Mouse (Mus musculus): ENCODE measurements around the gene Tmcc3. TPM values are rescaled to one million over a fixed set of nuclear protein-coding genes. Genes with fewer than 3 reads are reported as not detected.

Tmcc3 gene
- total RNA-seq, 4 experiments from 2014 or later = 28.1 to 32.2 (median 29.6) TPM

DNA sequence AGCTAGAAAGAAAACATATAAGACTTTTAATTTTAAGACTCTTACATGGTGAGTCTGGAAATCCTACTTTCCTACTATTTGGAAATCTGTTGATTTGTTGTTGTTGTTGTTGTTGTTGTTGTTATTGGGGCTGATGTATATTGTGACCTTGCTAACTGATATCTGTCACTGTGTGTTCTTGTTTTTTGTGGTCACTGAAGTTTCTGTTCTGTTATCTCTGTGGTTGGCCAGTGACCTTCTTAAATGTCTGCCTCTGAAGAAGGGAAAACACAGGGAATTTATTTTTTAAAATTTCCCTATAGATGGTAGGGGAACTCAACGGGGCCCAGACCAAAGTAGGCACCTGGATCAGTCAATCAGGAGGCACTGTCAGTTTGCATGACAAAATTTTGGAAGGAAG is 48.9 kb downstream of the Tmcc3 start:
- DNase-seq (ENCODE audit: low spot score) = no peak

DNA sequence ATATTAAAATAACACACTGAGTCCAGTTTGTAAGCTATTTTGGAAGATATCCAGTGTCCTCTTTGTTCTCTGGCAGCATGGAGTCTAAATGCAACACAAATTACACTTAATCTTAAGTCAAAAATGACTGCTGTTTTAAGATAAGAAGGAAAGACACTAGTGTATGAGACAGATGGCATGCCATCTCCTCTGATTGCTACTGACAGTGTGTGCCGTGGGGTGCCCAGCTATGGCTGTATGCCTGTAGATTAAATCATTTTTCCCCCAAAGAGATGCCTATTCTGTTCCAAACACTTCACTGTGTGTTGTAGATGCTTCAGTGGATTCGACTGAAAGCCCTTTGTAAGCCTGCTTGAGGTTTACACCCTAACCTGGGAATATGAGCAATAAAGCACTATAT is 59.5 kb downstream of the Tmcc3 start:
- DNase-seq (ENCODE audit: low spot score) = no peak

DNA sequence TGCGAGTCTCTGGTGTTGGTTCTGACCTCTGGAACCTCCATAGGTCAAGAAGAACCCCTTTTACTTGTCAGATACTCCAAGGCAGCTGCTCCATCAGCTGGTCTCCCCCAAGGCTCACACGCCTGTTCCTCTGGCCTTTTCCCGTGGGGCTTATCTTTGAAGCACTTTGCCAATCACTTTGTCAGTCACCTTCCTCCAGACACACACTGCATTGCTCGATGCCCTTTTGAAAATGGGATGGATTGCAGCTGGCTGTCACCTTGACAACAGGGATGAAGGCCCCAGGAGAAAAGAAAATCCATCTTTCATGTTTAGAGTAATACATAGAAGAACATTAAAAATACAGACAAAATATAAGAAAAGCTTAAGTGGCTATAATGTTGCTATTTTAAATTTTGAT is 65.2 kb downstream of the Tmcc3 start:
- no peak for DNase-seq (ENCODE audit: low spot score)

DNA sequence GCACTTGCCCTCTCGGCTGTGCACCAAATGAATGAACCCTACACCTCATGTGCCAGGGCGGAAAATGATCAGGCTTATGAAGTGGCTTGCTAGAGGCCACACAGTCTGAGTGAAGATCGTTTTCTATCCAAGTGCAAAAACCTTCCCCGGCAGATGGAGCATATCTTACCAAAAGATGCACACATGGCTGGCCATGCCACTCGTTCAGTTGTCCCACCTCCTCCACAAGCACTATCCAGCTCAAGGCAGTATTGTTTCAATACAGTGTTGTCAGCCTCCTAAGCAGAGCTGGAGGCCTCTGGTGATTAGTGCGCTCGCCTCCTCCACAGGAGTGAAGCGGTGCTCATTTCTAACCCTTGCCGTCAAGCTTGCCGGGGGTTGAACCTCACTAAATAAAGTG is 66.1 kb downstream of the Tmcc3 start:
- no peak for DNase-seq (ENCODE audit: low spot score)

DNA sequence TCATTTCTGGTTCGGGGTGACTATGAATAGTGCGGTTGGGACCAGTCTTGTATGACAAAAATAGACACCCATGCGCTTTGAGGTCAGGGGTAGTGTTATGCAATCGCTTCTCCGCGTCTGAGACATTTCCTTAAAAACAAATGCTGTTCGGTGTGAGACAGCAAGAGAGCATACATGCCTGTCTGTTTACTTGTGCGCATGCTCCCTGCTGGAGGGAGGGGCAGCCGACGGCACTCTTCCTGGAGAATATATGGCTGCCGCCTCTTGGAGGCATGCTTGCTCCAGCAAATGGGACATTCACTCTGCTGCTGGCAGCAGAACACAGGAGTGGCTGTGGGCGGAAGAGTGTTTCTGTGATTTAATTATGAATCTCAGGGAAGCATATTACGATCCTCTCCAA is 66.6 kb downstream of the Tmcc3 start:
- DNase-seq (ENCODE audit: low spot score) = peak; percentile 87

DNA sequence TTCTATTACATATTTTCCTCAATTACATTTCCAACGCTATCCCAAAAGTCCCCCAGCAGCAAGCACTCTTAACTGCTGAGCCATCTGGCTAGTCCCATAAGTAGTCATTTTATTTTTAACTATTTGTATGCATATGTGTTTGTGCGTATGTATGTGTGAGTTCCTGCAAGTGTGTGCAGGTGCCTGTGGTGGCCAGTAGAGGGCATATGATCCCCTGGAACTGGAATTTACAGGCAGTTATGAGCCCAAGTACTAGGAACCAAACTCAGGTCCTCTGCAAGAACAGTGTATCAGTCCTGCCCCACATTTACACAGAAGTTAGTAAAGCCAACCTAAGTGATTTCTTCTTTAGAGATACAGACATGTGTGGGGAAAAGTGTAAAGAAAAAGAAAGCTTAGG is 68.3 kb downstream of the Tmcc3 start:
- DNase-seq (ENCODE audit: low spot score) = no peak

DNA sequence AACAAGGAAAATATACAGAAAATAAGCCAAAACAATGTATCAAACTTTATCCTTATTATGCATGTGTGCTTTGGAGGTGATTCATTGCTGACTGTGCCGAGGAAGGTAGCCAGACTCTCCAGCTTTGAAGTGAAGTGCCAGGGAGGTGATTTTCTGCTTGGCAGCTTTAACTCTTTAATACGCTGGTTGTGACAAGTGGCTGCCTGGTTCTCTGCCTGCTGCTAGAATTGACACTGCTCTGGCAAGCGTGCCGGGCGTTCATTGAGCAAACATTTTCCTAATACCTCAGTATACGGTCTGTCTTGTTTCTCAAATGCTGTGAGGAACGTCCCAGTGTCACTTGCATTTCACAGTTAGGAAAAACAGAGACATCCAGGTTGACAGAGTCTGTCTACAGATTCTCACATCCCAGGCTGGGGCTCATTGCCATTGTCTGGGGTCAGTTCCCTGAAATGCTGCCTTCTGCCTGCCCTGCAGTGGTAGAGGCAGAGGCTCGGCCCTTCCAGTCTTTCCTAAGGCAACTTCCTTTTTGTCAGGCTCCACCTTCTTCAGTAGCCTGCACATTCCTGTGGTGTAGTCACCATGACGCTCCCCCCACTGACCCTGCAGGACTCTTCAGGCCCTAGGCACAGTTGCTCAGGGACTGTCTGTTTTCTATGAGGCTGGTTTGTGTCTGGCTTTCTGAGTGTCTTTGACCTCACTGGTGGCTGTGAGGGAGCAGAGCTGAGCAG is 69.1 kb downstream of the Tmcc3 start:
- DNase-seq (ENCODE audit: low spot score) = no peak

DNA sequence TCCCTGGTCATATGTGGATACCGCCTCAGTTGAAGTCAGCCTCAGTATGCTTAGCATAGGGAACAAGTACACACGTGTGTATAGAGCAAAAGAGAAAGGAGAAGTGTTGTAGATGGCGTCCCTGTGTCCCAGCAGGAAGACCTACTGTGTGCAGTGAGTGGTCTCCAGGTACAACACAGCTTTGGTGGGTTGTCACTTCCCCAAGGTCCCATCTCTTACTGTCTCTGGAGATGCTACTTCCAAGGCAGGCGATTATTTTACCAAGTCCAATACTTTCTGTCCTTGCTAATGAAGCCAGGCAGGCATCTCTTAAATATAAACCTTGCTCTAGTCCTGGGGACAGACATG is 69.6 kb downstream of the Tmcc3 start:
- DNase-seq (ENCODE audit: low spot score) = no peak

DNA sequence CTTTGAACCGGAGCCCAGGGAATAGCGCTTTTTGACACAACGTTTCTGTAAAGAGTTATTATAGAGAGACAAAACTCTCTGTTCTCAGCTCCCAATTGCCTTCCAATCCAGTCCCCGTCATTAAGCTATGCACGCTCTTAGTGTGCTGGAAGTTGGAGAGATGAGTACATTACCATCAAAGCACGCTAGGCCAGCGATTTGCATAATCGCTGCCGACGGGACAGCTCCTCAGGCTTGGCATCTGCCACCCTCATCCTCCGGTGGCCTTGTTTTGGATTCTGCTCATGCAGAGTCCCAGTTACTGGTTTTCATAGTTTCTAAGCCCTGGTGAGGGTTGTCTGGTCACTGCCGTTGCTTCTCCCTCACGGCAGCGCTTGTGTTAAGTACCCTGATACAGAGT is 70.9 kb downstream of the Tmcc3 start:
- no peak for DNase-seq (ENCODE audit: low spot score)

DNA sequence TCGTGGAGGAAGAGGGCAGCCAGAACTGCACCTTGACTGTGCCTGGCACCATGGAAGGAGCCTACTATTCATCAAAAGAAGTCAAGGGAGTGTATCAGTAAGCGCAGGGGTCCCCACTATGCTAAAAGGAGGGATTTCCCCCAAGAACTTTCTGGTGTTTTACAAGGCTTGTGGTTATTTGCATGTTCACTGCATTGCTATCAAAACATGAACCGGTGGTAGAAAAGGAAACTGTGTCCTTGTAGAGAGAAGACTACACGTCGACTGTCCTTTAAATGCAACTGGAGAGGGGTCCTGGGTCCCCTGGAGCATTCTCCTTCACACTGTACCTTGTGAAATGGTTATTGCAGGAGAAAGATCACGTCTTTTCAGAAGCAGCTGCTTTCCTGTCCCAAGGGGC is 71.8 kb downstream of the Tmcc3 start:
- DNase-seq (ENCODE audit: low spot score) = no peak

DNA sequence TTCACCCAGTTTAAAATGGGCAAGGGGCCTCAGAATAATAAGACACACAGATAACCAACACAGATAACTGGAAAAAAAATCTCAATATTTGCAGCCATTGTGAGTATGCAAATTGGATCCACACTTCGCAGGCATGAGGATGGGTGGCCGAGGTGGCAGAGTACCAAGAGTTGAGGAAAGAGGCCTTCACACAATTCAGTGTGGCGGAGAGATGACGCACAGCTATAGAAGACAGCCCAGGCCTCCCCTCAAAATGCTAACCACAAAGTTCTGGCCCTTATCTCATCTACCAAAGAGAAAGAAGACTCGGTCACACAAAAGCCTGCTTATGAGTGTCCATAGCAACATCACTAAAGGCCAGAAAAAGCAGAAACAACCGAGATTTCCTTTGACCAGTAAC is 77.5 kb downstream of the Tmcc3 start:
- no peak for DNase-seq (ENCODE audit: low spot score)

DNA sequence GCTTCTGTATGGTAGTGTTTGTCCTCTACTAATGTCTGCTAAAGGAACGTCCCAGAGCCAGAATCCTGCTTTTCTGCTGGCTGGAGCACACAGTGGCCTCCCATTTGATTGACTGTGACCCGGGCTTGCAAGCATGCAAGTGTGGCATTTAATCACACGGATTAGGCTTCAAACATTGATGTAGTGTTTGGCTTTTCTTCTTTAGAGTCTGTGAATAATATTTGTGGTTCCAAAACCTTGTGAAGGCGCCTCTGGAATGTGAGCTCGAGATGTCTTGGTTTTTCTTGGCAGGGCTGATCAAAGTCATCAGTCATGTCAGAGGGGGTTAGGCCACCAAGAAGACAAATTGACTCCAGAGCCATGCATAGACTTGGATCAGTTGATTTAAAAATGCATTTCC is 79.3 kb downstream of the Tmcc3 start:
- DNase-seq (ENCODE audit: low spot score) = no peak

DNA sequence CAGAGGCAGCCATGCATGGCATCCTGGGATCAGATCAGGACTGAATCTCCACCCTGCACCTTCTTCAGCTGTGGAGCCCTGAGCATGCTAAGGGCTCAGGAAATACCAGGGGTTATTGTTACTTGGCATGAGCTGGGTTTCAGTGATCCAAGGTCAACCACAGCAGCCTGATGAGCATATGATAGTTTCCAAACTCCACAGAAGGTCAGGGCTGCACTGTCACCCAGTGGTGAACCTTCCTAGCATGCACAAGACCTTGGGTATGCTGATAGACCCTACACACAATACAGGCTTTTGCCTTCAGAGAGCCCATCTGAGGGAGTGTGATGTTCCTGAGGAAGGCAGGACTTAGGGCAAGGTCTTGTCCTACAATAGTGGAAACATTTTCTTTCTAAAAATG is 82.5 kb downstream of the Tmcc3 start:
- DNase-seq (ENCODE audit: low spot score) = no peak

DNA sequence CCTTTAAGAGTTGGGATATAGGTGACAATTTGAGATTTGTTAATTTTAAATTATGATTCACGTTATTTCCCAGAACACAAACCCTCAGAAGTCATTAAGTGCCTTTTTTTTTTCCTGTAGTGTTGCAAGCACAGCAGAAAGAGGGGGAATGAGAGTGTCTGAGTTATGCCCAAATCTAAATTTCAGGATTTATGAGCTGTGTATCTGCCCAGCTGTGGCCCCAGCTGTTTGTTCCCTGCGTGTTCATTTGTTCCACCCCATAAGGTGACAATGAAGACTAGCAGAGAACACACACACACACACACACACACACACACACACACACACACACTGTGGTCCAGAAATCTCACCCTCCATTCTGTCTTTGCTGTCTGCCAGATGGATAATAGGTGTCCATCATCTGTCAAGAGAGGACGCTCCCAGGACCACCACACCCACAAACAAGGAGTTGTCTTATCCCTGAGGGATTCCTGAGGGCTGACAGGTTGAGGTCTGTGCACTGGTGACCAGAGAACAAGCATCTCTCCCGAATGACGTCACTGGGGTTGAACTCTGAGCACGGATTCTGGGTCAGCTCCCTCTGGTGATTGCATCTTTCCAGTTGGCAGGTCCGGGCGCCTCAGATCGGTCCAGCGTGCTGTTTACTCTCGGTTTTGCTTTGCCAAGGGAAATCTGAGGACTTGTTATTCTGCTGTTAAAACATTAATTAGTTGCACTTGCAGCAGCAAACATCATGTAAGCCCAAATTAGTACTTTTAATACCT is 86.3 kb downstream of the Tmcc3 start:
- DNase-seq (ENCODE audit: low spot score) = peak; percentile 53

DNA sequence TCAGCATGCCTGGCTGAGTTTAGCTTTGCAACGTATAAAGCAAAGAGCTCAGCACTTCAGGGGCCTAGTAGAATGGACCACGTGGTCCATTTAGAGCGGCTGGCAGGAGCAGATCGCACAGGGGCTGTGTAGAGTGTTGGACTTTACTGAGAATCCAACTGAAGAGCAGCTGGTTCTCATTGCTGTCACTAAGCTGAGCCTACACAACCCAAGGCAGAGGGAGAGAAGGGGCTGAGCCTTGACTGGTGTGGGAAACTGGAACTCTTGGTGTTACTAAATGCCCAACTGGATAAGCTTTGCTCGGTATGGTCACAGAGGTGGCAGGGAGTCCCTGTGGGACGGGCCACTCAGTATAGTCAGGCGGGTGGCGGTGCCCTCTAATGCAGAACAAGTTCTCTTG is 89.1 kb downstream of the Tmcc3 start:
- DNase-seq (ENCODE audit: low spot score) = no peak

DNA sequence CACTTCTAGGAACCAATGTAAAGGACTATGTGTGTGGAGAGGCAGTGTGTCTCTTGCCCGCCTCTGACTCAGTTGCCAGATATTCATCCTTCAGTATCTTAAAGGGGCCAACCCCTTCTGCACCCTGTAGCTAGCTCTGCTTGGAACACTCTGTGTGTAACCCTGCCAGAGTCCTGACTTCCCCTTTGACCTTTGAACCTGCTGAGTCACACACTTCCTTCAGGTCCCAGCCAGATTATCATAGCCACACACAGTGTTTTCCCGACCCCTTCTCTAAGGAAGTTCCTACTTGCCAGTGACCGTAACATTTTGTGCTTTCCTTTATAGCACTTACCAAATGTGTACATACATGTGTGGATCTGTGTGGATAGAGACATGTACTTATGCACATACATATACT is 93.7 kb downstream of the Tmcc3 start:
- peak; percentile 53 for DNase-seq (ENCODE audit: low spot score)

DNA sequence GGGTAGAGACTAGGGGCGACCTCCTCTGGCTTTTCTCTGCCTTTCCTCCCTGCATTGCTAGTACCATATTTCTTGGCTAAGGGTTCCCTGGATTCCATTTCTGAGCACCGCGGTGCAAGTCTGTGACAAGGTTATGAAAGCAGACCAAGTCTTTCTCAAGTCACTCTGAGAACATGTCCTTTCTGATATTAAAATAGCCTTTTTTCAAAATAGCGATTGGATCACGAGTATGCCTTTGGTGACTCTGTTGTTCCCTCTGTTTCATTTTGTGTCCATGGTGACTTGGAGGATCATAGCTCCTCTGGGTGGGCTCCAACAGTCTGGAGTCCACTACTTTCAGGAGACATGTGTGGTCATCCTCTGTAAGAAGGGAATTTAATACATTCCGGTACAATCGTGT is 95.1 kb downstream of the Tmcc3 start:
- DNase-seq (ENCODE audit: low spot score) = no peak

DNA sequence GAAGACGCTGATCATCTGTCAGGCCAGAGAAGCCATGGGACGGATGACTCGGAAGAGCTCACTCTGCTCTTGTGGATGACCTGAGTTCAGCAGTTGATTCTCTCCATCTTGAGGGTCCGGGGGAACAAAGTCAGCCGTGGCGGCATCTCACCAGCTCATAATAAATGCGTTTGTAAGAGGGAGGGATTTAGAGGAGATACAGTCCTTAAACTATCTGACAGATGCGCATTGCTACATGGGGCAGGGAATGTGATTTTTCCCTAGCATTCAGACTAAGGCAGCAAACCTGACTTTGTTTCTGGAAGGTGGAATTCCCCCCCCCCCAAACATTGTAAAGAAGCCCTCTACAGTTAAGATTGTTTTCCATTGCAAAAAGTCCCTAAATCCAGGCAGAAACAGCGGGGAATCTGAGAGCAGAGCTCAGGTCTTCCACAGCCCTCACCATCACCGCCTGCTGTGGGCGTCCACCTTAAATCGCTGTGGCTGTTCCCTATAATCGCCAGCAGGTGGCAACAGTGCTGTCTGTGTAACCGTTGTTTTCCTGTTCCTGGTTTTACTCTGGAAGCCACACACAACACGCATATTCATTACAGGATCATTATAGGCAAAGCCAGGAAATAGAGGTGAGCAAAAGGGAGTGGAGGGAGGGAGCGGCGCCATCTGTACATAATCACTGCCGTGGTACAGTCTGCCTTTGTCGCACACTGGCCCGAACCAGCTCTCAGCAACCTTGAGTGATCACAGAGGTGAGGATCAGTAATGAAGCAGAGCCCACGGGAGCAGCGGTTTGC is 96.8 kb downstream of the Tmcc3 start:
- DNase-seq (ENCODE audit: low spot score) = peak; percentile 86

DNA sequence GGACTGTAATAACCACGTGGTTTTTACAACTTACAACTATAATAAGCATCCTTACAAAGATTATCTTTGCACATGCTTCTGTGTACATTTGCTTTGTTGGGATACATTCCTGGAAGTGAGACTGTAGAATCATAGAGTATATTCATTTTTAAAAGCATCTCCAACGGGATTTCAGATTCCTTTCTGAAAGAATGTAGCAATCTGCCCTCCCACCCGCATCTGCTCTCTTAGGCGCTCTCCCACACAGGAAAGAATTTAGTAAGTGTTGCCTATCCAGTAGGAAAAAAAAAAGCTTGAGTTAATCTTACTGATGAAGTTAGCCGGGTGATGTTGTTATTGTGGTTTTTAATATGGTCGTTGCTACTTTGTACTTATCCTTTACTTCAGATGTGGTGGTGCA is 97.9 kb downstream of the Tmcc3 start:
- no peak for DNase-seq (ENCODE audit: low spot score)

DNA sequence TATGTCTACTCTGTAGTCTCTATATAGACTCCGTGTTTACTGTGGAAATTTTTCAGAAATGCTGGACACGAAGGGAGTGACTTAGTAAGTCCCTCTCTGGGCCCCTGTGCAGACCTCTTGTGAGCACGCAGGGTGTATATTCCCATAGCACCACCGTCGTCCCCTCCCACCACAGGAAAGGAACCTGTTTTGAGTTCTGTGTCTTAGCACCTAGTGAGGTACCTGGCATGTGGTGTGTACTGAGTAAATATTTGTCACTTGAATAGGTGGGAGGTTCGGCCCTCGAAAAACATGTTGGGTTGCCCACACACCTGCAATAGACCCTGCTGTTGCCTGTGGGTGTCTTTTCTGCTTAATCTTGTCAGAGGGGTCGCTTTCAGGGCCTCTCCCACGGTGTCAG is 99.8 kb downstream of the Tmcc3 start:
- no peak for DNase-seq (ENCODE audit: low spot score)

DNA sequence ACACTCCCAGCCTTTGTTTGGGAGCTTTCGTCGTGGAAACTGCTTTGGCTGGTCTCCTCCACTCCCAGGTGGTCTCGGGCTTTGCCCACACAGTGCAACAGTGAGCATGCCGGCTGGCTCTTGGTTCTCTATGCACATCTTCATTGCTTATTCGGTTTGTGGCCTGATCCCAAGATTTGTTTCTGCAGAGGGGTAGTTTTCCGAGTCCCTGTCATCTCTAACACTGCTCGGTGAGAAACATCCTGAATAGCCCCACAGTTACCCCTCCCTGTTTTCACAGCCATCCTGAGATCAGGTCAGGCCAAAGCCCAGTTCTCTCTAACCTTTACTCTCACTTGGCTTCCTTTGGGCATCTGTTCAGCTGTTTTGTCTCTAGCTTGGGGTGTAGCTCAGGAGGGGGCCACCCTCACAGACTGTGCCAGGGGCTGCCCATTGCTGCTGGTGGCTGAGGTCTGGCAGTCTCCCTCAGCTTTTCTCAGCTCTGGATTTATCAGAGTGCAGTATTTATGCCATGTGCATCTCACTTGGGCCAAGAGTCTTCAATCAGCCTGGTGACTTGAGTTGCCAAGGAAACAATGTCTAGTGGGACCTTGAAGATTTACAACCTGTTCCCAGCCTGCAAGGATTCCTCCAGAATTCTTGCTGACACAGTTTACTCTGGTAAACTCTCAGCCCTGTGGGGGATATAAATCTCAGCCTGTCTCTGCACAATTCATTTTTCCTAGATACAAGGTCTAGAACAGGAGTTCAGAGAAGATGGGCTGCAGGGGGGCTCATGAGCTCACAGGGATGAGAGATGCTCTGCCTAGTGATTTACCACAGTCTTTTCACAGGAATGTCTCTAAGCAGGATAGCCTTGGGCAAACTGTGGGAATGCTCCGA is 102.3 kb downstream of the Tmcc3 start:
- DNase-seq (ENCODE audit: low spot score) = no peak

Data from heart, adult 8-10 months (tissue).